Comparison of ENCODE assay signal across 9 mouse cellular contexts in genomic region chr8:57801197-57801596, GRCm38 (mm10).
A peak's percentile ranks its signal among the peaks of the same experiment; 100 is the strongest.
DNase-seq lines count a peak whose midpoint lies in the region.
"Had no signal": no experiment of that assay in that cellular context is flagged by ENCODE, and none has a peak within 500 bp of the region (broad histone marks: within the 10 kb centered on the region; RNA-seq: fewer than 3 reads in every experiment).

No protein-coding gene starts in this region.

- DNase-seq in cerebellum, adult 9-10 months, result peak; percentile 57
- DNase-seq in cerebellum, adult 11-12 months, result no peak
- peak; percentile 22 for DNase-seq in thymus, postnatal 0 days (ENCODE audit: low spot score)
- no peak for DNase-seq in thymus, postnatal 10 days (ENCODE audit: low spot score in 2 of 2)
- DNase-seq in lung, postnatal 4 days, result peak; percentile 20 to 38
- DNase-seq in layer of hippocampus, postnatal 14 days (ENCODE audit: low spot score in 2 of 2), result no peak
- no peak for DNase-seq in embryo, embryonic 10.5 days (ENCODE audit: low spot score)
- no peak for DNase-seq in embryo, embryonic 9.5 days (ENCODE audit: extremely low spot score)
- DNase-seq: kidney, adult 8-10 months had no signal

Comparison
In these comparisons a context has a peak if more than half of its experiments do, and no peak if none do; other contexts are left out.
1. DNase-seq: peak in cerebellum, adult 9-10 months (single experiment), thymus, postnatal 0 days (single experiment) and lung, postnatal 4 days (2 of 2); none in cerebellum, adult 11-12 months (single experiment), thymus, postnatal 10 days (0 of 2), layer of hippocampus, postnatal 14 days (0 of 2), embryo, embryonic 10.5 days (single experiment) and embryo, embryonic 9.5 days (single experiment).